22 mouse cellular contexts compared by ENCODE assay signal in genomic region chr2:80178608-80179280, GRCm38 (mm10). TPM values are rescaled to one million over a fixed set of nuclear protein-coding genes. Genes with fewer than 3 reads are reported as not detected.
"Had no signal": no experiment of that assay in that cellular context is flagged by ENCODE, and none has a peak within 500 bp of the region (broad histone marks: within the 10 kb centered on the region; RNA-seq: fewer than 3 reads in every experiment).

No protein-coding gene starts in this region.

- H3K4me3 ChIP-seq: limb, embryonic 12.5 days; limb, embryonic 15.5 days; megakaryocyte, embryonic 14.5 days; midbrain, embryonic 10.5 days; midbrain, embryonic 13.5 days; myocyte; neural tube, embryonic 13.5 days; stomach, embryonic 15.5 days had no signal

- H3K27me3 ChIP-seq: limb, embryonic 12.5 days; limb, embryonic 15.5 days; megakaryocyte, embryonic 14.5 days; midbrain, embryonic 13.5 days; neural tube, embryonic 13.5 days; stomach, embryonic 15.5 days had no signal

- H3K27ac ChIP-seq: limb, embryonic 12.5 days; limb, embryonic 15.5 days; liver, embryonic 14.5 days; midbrain, embryonic 10.5 days; midbrain, embryonic 13.5 days; neural tube, embryonic 13.5 days; stomach, embryonic 15.5 days had no signal

- H3K9me3 ChIP-seq: limb, embryonic 12.5 days; limb, embryonic 15.5 days; midbrain, embryonic 10.5 days; midbrain, embryonic 13.5 days; neural tube, embryonic 13.5 days; stomach, embryonic 15.5 days had no signal

- H3K9ac ChIP-seq: limb, embryonic 12.5 days; limb, embryonic 15.5 days; liver, embryonic 14.5 days; liver, postnatal 0 days; midbrain, embryonic 13.5 days; neural tube, embryonic 13.5 days; stomach, embryonic 15.5 days had no signal

- H3K4me2 ChIP-seq: limb, embryonic 12.5 days; limb, embryonic 15.5 days; liver, embryonic 11.5 days; midbrain, embryonic 13.5 days; neural tube, embryonic 13.5 days; stomach, embryonic 15.5 days had no signal

- DNase-seq: kidney, adult 18-20 months; kidney, adult 9 months; kidney, postnatal 4 days; left cerebral cortex, postnatal 4 days; liver, postnatal 0 days; retina, postnatal 1 day; right cerebral cortex, postnatal 25 days; spleen, adult 18-20 months; thymus, postnatal 25 days had no signal

- H3K36me3 ChIP-seq: limb, embryonic 12.5 days; limb, embryonic 15.5 days; midbrain, embryonic 10.5 days; midbrain, embryonic 13.5 days; neural tube, embryonic 13.5 days; stomach, embryonic 15.5 days had no signal

- H3K4me1 ChIP-seq: limb, embryonic 12.5 days; limb, embryonic 15.5 days; megakaryocyte, embryonic 14.5 days; midbrain, embryonic 10.5 days; midbrain, embryonic 13.5 days; neural tube, embryonic 13.5 days; stomach, embryonic 15.5 days had no signal

- ATAC-seq: liver, postnatal 0 days; lung, postnatal 0 days; midbrain, embryonic 13.5 days; midbrain, embryonic 16.5 days had no signal

RNA-seq across cellular contexts. Expression of gene Pde1a, which starts 49.5 kb away (rescaled TPM):
- total RNA-seq: monocyte, adult 5-6 weeks had no signal
